Mouse (Mus musculus) T-cell, adult 2 months (primary cell): ENCODE measurements around the gene Tmem184a.

Experiments
- DNase-seq: peaks from one replicate; pipeline ENCODE4 v3.0.0; 2022; ENCODE audit warnings: low spot score

Tmem184a gene

DNA sequence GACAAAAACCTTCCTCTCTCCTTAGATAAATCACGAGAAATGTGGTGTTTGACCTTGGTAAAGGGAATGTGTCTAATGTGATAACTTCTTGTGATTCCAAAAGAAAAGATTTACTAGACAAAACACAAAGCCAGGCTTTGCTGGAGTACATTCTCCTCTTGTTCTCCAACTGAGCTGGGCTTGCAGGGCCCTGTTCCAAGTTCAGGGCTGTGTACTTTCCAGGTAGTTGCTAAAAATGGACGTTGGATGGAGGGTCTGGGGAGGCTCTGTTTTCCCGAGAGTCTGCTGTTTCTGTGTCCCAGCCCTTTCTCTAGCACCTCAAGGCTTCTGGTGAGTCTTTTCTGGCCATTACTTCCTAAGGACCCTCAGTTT is 26.8 kb downstream of the Tmem184a start:
- no peak for DNase-seq

DNA sequence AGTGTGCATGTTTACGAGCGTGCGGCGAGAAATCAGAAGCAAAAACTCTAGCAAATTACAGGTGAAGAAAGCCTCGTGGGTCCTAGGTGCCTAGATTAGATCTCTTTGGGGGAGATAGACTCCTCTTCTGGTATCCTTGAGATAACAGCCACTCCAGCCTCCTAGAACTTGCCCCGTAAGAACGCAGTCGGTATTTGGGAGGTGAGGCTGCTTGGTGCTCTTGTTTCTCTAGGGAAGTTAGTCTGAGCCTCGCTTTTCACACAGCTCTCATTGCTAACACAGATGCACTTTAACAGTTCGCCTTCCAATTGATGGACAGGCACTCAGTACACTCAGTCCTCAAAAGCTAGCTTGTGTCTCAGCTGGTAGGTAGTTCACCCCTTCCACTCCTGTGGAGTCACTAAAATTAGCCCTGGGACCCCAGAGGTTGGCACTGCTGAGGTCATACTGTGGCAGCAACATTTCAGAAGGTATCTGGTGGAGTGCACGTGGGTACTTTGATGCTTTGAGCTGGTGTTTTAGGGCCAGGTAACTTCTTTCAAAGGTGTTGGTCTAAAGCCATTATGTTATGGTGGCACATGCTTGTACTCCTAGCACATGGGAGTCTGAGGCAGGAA is 27.4 kb downstream of the Tmem184a start:
- DNase-seq = no peak

DNA sequence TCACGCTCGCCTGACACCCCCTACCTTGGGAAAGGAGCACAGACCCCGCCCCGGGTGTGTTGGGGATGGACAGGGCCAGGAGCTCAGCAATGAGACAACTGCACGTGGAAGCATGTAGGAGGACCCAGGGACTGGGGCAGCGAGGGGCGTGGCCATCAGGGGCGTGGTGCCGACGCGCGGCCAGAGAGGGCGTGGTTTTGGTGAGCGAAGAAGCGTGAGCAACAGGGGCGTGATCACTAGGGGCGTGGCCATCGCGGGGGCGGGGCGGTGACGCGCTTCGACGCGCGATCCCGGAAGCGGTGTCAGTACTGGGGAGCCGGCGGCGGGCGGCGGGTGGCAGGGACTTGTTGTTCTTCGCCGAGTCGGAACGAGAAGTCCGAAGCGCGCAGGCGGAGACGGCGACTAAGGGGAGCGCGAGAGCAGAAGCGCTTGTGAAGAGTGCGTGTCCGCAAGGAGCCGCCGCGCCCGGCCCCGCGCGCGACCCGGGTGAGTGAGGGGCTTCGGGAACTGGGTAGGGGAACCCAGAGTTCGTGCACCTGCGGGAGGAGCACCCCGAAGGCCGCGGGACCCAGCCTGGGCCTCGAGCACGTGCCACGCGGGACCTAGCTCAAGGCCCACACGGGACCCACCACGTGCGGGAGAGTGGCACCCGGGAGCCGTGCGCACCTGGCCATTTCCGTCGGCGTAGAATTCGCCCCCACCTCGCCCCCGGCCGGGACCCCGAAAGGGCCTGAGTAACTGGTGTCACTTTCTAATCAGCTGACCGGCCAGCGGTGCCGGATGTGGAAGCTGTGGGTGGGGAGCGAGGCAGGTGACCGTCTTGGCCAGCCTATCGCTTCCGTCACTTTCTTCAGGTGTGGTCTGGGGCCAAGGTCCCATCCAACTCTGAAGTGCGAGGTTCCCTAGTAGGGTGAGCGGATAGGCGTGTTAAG is 28.2 kb downstream of the Tmem184a start, which contains the start of gene Mafk:
TSS of gene Mafk (plus strand) at position 287 of the 932 bp plus-strand sequence.
- peak; percentile 98 for DNase-seq

DNA sequence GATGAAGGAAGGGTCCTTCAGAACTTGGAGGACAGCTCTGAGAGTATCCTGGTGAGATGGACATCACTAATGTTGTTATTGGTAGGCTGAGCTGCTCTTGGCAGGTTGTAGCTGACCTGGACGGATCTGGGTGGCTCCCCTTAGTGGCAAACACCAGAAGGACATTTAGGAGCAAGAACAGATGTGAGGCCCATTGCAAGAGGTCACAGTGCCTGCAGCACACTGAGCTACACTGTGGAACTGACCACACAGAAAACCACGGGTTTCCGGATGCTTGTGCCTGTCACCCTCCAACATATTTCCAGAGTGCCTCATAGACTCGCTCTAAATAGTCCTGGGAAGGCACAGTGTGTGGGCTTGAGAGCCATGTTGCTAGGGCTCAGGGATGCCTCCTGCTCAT is 30.3 kb downstream of the Tmem184a start:
- no peak for DNase-seq

DNA sequence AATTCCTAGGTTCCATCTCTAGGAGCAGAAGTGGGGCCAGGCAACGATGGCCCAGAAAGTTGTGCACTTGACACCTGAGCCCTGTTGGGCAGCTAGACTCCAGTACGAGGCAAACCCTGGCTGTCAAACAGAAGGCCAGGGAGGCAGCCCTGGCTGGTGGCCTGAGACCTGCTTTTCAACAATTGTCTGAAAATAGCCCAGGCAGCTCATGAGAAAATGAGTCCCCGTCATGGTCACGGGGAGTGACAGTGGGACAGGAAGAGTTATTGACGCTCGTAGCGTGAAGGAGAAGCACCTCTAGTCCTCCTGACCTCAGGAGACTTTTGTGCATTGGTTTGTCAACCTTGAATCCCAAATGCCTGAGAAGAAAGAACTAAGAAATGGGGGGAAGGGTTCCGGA is 38.3 kb downstream of the Tmem184a start:
- DNase-seq = no peak

DNA sequence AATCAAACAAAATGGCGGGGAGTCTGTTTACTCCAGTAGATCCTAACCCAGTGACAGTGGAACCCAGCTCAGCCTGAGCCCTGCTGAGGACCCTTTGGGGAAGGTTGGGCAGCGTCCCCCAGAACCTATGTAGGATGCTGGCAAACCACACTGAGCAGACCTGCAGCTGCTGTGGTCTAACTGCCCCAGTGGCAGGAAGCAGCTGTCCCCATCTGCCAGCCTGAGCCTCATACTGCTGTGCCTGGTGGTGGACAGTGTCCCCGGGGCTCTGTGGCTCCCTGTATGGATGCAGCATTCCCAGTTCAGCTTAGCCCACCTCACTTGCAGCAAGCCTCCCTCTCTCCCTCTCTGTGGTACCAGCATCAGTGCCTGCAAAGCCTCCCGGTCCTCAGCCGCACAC is 42.8 kb downstream of the Tmem184a start:
- no peak for DNase-seq

DNA sequence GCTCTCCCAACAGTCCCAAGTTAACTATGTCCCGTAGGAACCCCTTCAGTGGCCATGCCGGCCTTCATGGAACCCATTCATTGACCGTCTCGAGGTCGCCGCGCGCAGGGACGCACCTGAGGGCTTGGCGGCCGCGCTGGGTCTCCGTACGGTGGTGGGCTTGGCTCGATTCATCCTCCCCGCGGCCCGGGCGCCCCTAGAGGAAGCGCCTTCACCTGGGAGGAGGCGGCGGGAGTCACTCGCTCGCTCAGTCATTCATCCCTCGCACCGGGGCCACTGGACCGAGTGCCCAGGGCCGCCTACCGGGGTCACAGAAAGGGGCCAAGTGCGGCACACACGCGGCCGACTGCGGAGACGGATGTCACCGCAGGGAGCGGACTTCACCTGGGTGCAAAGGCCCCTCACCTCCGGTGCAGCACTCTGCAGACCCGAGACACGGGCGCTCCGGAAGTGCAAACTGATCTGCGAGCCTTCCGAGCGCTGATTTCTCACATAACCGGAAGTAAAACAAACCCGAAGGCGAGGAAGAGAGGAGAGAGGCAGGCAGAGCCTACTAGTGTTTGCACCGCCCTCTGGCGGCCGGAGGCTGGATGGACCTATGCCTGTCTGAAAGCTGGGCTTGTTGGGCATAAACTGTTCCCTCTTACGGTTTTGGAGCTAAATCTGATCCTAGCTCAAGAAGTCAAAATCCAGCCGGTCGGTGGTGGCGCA is 44.3 kb downstream of the Tmem184a start, which contains the start of gene Ints1:
TSS of gene Ints1 (minus strand) at position 459 of the 711 bp plus-strand sequence.
- peak; percentile 94 for DNase-seq

DNA sequence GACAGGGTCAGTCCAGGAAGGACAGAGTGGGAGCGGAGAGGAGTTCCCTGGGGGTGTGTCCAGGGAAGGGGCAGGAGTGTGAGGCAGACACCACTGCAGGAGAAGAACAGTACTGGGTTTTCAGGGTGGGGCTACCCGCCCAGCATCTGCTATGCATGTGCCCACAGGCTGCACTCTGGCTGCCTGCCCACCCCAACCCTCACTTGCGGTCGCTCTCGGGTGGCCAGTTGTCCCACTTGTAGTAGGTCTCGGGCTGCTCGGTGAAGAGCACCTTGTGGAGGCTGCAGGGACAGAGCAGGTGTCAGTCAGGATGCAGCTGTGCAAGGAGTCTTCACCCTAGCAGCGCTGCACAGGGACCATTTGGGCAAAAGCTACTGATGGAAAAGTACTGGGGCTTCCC is 51.5 kb downstream of the Tmem184a start:
- DNase-seq = no peak

DNA sequence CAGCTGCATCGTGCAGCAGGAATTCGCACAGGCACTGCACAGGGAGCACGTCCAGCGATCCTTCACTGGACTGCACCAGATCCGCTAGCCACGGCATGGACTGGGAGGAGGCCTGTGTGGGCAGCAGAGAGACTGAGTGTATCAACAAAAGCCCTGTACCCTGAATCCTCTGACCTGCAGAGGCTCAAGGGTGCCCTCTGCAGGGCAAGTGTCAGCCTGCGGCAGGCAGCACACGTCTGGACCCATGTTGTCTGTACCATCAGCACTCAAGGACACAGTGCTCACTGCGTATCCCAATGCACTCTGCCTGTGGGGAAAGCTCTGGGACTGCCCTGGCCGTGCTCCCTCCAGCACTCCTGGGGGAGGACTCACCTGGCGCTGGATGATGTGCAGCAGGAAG is 55.4 kb downstream of the Tmem184a start:
- no peak for DNase-seq

DNA sequence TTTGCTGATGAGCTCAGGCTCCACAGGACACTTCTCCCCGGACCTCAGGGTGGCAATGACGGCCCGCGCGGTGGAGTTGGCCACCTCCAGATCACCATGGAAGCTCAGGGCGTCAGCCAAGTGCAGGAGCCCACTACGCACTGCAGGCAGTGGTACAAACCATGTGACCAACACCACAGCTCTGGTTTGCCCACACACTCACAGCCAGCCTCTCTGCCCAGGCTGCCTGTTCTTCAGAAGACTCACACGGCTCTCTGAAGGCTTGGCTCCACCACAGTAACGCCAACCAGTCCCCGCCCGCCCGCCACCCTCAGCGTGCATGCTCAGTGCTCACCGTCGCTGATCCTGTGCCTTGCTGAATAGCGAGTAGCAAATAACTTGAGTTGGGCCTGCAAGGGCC is 61.6 kb downstream of the Tmem184a start:
- no peak for DNase-seq

DNA sequence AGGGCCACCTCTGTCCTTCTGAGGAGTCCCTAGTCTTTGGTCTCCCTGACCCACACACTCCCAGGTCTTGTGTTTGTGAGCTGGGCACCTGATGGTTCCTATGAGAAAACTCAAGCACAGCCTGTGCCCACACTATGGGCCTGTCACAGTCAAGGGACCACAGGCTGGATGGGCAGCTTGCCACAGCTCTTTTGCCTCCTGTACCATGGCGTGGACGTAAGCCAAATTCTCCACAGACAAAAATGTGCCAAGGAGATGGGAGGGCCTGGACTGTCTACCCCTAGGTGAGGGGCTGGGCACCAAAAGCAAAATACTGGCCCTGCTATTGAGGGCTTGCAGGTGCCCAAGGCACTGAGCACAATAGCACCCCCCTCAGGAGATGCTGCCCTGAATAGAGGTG is 63.1 kb downstream of the Tmem184a start:
- no peak for DNase-seq

DNA sequence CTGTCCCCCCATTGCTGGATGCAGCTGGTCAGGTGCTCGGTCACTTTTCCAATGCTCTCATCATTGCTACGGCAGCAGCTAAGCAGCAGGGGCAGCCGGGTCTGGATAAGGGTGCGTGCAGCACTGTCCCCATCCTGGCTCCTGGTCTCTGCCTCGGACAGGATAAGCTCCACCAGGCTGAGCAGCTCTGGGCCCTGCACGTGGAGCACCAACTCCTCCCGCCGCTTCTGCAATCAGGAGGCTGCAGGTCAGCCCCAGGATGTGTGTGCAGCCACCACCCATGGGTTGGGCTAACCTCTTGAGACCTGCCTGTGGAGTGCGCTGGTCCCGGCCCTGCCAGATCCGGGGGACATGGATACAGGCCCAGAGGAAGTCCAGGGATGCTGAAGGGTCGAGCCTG is 63.6 kb downstream of the Tmem184a start:
- no peak for DNase-seq

DNA sequence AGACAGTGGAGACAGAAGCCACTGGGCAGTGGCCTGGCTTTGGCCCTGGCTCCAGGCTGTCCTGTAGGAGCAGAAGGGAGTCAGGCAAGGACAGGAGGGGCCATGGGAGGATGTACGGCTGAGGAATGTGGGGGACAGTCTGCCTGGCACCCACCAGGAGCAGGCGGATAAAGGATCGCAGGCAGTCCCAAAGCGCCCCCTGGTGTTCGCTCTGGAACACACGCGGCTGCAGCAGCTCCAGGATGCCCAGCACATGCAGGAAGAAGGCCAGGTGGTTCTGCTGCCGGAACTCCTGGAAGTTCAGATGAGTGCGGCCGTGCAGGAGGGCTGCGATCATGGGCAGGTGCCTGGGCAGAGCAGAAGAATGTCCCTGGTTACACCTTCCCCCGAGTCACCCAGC is 65.0 kb downstream of the Tmem184a start:
- DNase-seq = no peak
